Mouse (Mus musculus) kidney, adult 2 months (tissue): Measurements from ENCODE around the gene Angpt4. TPM values are rescaled to one million over a fixed set of nuclear protein-coding genes. Genes with fewer than 3 reads are reported as not detected.

ENCODE experiments used
- DNase-seq: peaks from one replicate; pipeline ENCODE4 v3.0.0; 2021
- H3K27ac ChIP-seq: fragments of 200-500 bp; 2 replicates; pipeline ENCODE4 v1.5.1; 2012; ENCODE audit warnings: low read depth, low read length, control low read depth, inconsistent platforms; ENCODE audit not compliant: insufficient read depth
- H3K27me3 ChIP-seq: fragments of 200-500 bp; replicated peaks from 2 replicates; pipeline ENCODE4 v1.6.1; 2012; ENCODE audit warnings: mild to moderate bottlenecking, moderate library complexity, low read length, inconsistent platforms; ENCODE audit not compliant: control insufficient read depth, insufficient read depth
- H3K36me3 ChIP-seq: fragments of 200-500 bp; 2 replicates; pipeline ENCODE4 v1.6.1; 2012; ENCODE audit warnings: mild to moderate bottlenecking, moderate library complexity, low read length, inconsistent platforms; ENCODE audit not compliant: control insufficient read depth, insufficient read depth
- H3K4me1 ChIP-seq: fragments of 200-500 bp; 2 replicates; pipeline ENCODE4 v1.6.1; 2011; ENCODE audit warnings: low read length; ENCODE audit not compliant: control insufficient read depth, insufficient read depth
- H3K4me3 ChIP-seq: fragments of 200-500 bp; 2 replicates; pipeline ENCODE4 v1.5.1; 2011; ENCODE audit warnings: mild to moderate bottlenecking, low read depth, low read length, control low read depth; ENCODE audit not compliant: insufficient read depth
- CTCF ChIP-seq: fragments of 200-500 bp; conservative IDR thresholded peaks from 2 replicates; pipeline ENCODE4 v1.5.1; 2011; ENCODE audit warnings: low read depth, mild to moderate bottlenecking, control low read depth, low read length, moderate library complexity, mixed read lengths; ENCODE audit not compliant: insufficient read depth, insufficient read length
- POLR2A ChIP-seq: fragments of 200-500 bp; IDR thresholded peaks from one replicate; pipeline ENCODE4 v1.6.1; 2011; ENCODE audit warnings: low read depth, low read length, control low read depth
- WGBS: fragments of 180-500 bp; shearing (Covaris S2); methylation state at CpG from one replicate; pipeline ENCODE4 v1.1.7; 2018; 5-methylcytosine and 5-hydroxymethylcytosine counted together
- polyA plus RNA-seq: library from polyadenylated mRNA; depleted of rRNA; stranded (reverse); fragments of >200 nt; gene quantifications from 2 replicates; pipeline ENCODE4 v1.2.3, GENCODE M21; 2012

Angpt4 gene
- polyA plus RNA-seq, 1 experiment = 0.81 TPM

DNA sequence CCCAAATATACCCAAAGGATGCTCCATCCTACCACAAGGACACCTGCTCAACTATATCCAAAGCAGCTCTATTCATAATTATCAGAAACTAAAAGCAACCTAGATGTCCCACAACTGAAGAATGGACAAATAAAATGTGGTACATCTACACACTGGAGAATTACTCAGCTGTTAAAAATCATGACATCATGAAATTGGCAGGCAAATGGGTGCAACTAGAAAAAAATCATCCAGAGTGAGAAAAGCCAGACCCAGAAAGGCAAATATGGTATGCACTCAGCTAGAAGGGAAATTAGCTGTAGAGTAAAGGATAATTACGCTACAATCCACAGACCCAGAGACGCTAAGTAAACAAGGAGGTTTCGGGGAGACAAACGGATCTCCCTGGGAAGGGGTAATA lies 10.2 kb upstream of the Angpt4 start:
- H3K27ac ChIP-seq = no peak overlapping the region
- no peaks in the 10 kb centered on the region for H3K27me3 ChIP-seq
- 68% methylated on average over 4 of the region's 4 CpGs for WGBS
- TF ChIP-seq CTCF (no peak), POLR2A (no peak)
- H3K4me1 ChIP-seq = no peaks in the 10 kb centered on the region
- DNase-seq = no peak
- no peaks in the 10 kb centered on the region for H3K36me3 ChIP-seq
- no peak overlapping the region for H3K4me3 ChIP-seq

DNA sequence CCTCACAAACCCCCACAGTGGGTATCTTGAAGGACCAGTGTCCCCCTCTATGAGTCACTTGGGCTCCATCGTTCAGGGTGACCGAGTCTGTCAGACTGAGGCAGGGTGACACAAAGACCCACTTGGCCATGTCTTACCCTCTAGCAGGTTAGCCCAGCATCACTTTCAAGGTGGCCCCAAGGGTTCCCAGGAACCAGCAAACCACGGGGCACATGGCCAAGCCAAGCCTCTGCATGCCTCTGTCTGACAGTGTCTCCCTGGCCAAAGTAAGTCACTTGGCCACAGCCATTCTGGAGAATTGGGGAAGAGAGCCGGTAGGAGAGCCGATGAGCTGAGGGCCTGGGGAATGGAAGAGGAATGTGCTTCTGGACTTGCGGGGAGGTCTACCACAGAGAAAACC lies 7.7 kb upstream of the Angpt4 start:
- no peak overlapping the region for H3K27ac ChIP-seq
- H3K36me3 ChIP-seq = no peaks in the 10 kb centered on the region
- H3K4me3 ChIP-seq = no peak overlapping the region
- no peak for DNase-seq
- no peaks in the 10 kb centered on the region for H3K27me3 ChIP-seq
- WGBS = 86% methylated on average over 6 of the region's 6 CpGs
- H3K4me1 ChIP-seq = no peaks in the 10 kb centered on the region
- TF ChIP-seq CTCF = no peak
- TF ChIP-seq POLR2A = no peak

DNA sequence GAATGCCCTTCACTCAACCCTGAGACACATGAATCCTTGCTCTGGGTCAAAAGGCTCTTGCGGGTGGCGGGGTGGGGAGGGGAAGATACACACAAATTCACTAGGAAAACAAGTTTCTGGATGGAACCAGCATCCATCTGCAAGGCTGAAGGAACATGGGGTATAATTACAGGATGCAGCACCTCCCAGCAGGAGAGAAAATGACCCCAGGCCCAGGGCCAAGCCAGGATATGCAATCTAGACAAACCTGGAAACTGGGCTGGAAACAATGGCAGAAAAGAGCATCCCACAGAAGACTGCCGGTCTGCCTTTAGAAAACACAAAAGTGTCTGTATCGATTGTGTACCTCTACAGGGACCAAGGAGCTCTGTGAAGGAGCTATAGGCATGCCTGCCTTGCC lies 7.1 kb upstream of the Angpt4 start:
- H3K27ac ChIP-seq = no peak overlapping the region
- TF ChIP-seq POLR2A (no peak), CTCF (no peak)
- DNase-seq = no peak
- no peaks in the 10 kb centered on the region for H3K36me3 ChIP-seq
- H3K4me3 ChIP-seq = no peak overlapping the region
- H3K27me3 ChIP-seq = no peaks in the 10 kb centered on the region
- 69% methylated on average over 4 of the region's 4 CpGs for WGBS
- no peaks in the 10 kb centered on the region for H3K4me1 ChIP-seq

DNA sequence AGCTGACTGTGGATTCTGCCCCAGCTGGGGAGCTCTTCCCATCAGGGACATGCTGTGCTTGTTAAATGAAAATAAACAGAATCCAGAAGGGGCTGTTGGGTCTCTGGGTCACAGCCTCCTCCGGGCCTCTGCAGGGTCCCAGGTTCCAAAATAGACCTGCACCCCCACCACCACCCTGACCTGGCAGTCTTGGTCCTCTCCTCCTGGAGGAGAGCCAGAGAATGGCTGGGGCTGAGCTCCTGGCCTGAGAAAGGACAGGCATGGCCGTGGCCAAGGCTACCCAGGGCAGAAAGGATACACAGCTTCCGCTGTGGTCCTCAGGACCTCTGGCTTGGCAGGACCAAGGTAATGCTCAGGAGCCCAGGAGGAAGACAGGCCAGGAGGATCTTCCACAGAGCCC lies 6.4 kb upstream of the Angpt4 start:
- DNase-seq = no peak
- H3K27me3 ChIP-seq = no peaks in the 10 kb centered on the region
- H3K36me3 ChIP-seq = no peaks in the 10 kb centered on the region
- H3K4me3 ChIP-seq = no peak overlapping the region
- no peak overlapping the region for H3K27ac ChIP-seq
- TF ChIP-seq CTCF = no peak
- no peak for TF ChIP-seq POLR2A
- WGBS = 44% methylated on average over 3 of the region's 3 CpGs
- no peaks in the 10 kb centered on the region for H3K4me1 ChIP-seq

DNA sequence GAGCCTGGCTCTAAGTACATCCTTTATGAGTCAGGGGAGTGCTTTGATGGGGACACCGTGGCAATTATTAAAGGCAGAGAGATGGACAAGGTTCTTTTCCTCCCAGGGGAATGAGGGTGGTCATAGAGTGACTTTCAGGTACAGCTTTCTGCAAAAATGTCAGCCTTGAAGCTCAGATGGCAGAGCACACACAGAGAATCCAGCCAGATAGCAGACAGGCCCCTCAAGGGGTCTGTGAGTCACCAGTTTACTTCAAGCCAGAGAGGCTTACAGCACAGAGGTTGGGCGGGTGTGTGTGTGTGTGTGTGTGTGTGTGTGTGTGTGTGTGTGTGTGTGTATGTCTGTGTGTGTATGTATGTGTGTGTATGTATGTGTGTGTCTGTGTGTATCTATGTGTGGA lies 4.0 kb upstream of the Angpt4 start:
- no peaks in the 10 kb centered on the region for H3K27me3 ChIP-seq
- H3K4me3 ChIP-seq = no peak overlapping the region
- no peak overlapping the region for H3K27ac ChIP-seq
- no peaks in the 10 kb centered on the region for H3K36me3 ChIP-seq
- 74% methylated on average over 2 of the region's 2 CpGs for WGBS
- DNase-seq = no peak
- no peaks in the 10 kb centered on the region for H3K4me1 ChIP-seq
- no peak for TF ChIP-seq CTCF

DNA sequence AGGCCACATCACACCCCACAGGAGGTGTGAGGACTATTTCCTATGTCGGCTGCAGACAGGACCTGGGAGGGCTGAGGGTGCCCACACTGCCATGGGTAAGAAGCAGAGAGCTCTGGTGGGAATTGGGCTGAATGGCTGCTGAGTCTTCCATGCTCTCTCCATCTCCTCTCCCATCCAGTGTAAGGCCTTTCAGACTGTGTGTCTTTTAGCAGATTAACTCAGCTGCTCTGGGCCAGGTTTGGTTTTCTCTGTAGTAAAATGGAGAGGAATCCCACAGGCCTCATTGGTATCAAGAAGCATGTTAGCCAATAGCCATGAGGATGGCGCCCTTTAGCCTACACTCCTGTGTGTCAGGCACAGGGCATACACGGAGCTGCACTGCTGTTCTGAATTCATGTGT lies 1.6 kb upstream of the Angpt4 start:
- no peaks in the 10 kb centered on the region for H3K36me3 ChIP-seq
- no peak overlapping the region for H3K27ac ChIP-seq
- H3K27me3 ChIP-seq = no peaks in the 10 kb centered on the region
- no peak overlapping the region for H3K4me3 ChIP-seq
- no peaks in the 10 kb centered on the region for H3K4me1 ChIP-seq
- TF ChIP-seq POLR2A (no peak), CTCF (no peak)
- WGBS = 78% methylated on average over 3 of the region's 3 CpGs
- DNase-seq = no peak

DNA sequence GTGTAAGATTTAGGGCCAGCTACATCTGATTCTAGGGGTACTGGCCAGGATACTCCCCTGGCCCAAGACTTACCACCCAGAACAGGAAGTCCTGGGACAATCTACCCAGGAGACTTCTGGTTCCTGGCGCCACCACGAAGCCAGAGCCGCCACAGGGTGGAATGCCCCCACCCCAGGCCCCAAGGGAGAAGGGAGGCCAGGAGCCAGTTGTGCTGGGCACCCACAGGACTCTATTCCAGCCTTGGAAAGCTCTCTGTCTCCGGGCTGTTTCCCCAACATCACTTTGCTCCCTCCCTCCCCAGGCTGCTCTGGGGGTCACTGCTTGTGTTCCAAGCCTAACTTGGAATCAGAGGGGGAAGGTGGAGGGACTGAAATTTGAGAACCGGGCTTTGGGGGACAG lies 512 bp upstream of the Angpt4 start:
- no peak for DNase-seq
- Histone ChIP-seq H3K27ac (no peak overlapping the region), H3K36me3 (no peaks in the 10 kb centered on the region), H3K27me3 (no peaks in the 10 kb centered on the region), H3K4me1 (no peaks in the 10 kb centered on the region), H3K4me3 (no peak overlapping the region)
- TF ChIP-seq CTCF (no peak), POLR2A (no peak)
- 35% methylated on average over 5 of the region's 5 CpGs for WGBS

DNA sequence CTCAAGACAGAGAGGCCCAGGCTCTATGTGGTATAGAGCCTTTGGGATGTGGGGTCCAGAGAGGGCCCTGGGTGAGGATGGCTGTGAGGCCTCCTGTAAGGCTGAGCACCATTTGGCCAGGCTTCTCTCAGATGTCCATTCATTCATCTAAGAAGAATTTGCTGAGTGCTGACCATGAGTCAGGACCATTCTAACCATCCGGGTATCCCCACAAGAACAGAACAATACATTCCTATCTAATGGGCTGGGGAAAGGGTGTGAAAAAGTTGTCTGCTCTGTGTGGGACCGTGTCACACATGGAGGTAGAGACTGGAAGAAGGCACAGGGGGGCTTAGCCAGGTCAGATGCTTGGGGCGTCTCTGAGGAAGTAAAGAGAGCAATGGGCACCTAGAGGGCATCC lies 741 bp downstream of the Angpt4 start:
- H3K36me3 ChIP-seq = no peaks in the 10 kb centered on the region
- no peak for TF ChIP-seq POLR2A
- no peak for TF ChIP-seq CTCF
- H3K27me3 ChIP-seq = no peaks in the 10 kb centered on the region
- 92% methylated on average over 3 of the region's 3 CpGs for WGBS
- H3K4me1 ChIP-seq = peaks cover 6% of the 10 kb centered on the region; the same call in 1 of the 2 replicates
- H3K27ac ChIP-seq = no peak overlapping the region
- no peak for DNase-seq
- H3K4me3 ChIP-seq = no peak overlapping the region
